Mouse (Mus musculus) stomach, postnatal 0 days (tissue): ENCODE results near the gene Slc25a36. TPM values are rescaled to one million over a fixed set of nuclear protein-coding genes. Genes with fewer than 3 reads are reported as not detected.

Experiments used
- ATAC-seq: fragments of 200-750 bp; cut with Nextera tagmentation; 2 replicates; pipeline ENCODE4 v1.8.0; 2017; ENCODE audit not compliant: low FRiP score, low TSS enrichment
- DNase-seq: peaks from one replicate; pipeline ENCODE4 v3.0.0-alpha.2; 2016; ENCODE audit warnings: low spot score
- H3K27ac ChIP-seq: fragments of 300-500 bp; sonication (generic); replicated peaks from 2 replicates; pipeline ENCODE4 v1.5.1; 2014; ENCODE audit warnings: mild to moderate bottlenecking, control low read depth
- H3K27me3 ChIP-seq: fragments of 300-500 bp; sonication (generic); 2 replicates; pipeline ENCODE4 v1.6.1; 2014; ENCODE audit warnings: low read length; ENCODE audit not compliant: control insufficient read depth, insufficient read depth
- H3K36me3 ChIP-seq: fragments of 300-500 bp; sonication (generic); 2 replicates; pipeline ENCODE4 v1.6.1; 2014; ENCODE audit warnings: low read length, mixed read lengths; ENCODE audit not compliant: control insufficient read depth, insufficient read depth
- H3K4me1 ChIP-seq: fragments of 300-500 bp; sonication (generic); replicated peaks from 2 replicates; pipeline ENCODE4 v1.6.1; 2014; ENCODE audit warnings: antibody characterized with exemption; ENCODE audit not compliant: control insufficient read depth, insufficient read depth
- H3K4me2 ChIP-seq: fragments of 300-500 bp; sonication (generic); replicated peaks from 2 replicates; pipeline ENCODE4 v1.6.1; 2014; ENCODE audit warnings: low read depth, mild to moderate bottlenecking, control low read depth, moderate library complexity
- H3K4me3 ChIP-seq: fragments of 300-500 bp; sonication (generic); 2 replicates; pipeline ENCODE4 v1.5.1; 2014; ENCODE audit warnings: low read depth, low read length, control low read depth
- H3K9ac ChIP-seq: fragments of 300-500 bp; sonication (generic); 2 replicates; pipeline ENCODE4 v1.6.1; 2014; ENCODE audit warnings: mild to moderate bottlenecking, low read length, control low read depth, mixed read lengths
- H3K9me3 ChIP-seq: fragments of 300-500 bp; sonication (generic); 2 replicates; pipeline ENCODE4 v1.6.1; 2016; ENCODE audit warnings: low read length; ENCODE audit not compliant: control insufficient read depth
- CTCF ChIP-seq: IDR thresholded peaks from 2 replicates; pipeline ENCODE4 v1.5.1; 2016; ENCODE audit warnings: antibody characterized with exemption, low read depth, mild to moderate bottlenecking, moderate library complexity
- EP300 ChIP-seq: optimal IDR thresholded peaks from 2 replicates; pipeline ENCODE3; 2016; ENCODE audit warnings: antibody characterized with exemption
- WGBS: fragments of 180-500 bp; shearing (Covaris S2); extraction: QIAGEN DNeasy Blood & Tissue Kit; methylation state at CpG from one replicate; pipeline ENCODE4 v1.1.7; 2014; 5-methylcytosine and 5-hydroxymethylcytosine counted together
- polyA plus RNA-seq: library from polyadenylated mRNA; unstranded; fragments of >200 nt; fragmentation: Nextera tagmentation; extraction: Ambion mirVana; gene quantifications from 2 replicates; pipeline ENCODE4 v1.2.1, GENCODE M21; 2015

Slc25a36 gene
- polyA plus RNA-seq, 1 experiment from 2014 or later, result 26.3 TPM

GRCm38 (mm10) chr9:97026006-97026405 is 85.0 kb downstream of the Slc25a36 start:
- WGBS, result 69% methylated on average over 4 of the region's 4 CpGs
- Histone ChIP-seq H3K27me3 (no peaks in the 10 kb centered on the region), H3K9ac (no peak overlapping the region), H3K4me2 (no peak overlapping the region), H3K36me3 (no peaks in the 10 kb centered on the region), H3K4me1 (no peaks in the 10 kb centered on the region), H3K27ac (no peak overlapping the region), H3K4me3 (no peak overlapping the region), H3K9me3 (no peaks in the 10 kb centered on the region)
- DNase-seq (no peak), ATAC-seq (no peak)
- TF ChIP-seq EP300 (no peak), CTCF (no peak)

Other genes with a start within 250 kb of the Slc25a36 start
- gene Pxylp1, start 218.5 kb downstream of the Slc25a36 start, polyA plus RNA-seq, result 19.1 TPM in 2 replicates
- gene Spsb4, start 92.3 kb downstream of the Slc25a36 start, polyA plus RNA-seq, result 4.4 and 6.1 TPM in 2 replicates